Mouse (Mus musculus): ENCODE measurements around the gene Nubp1. TPM values are rescaled to one million over a fixed set of nuclear protein-coding genes. Genes with fewer than 3 reads are reported as not detected.

Gene Nubp1
- 80.9 and 81.3 TPM in 2 replicates for polyA plus RNA-seq (2016; fragmentation: Nextera tagmentation; extraction: Ambion mirVana)

DNA sequence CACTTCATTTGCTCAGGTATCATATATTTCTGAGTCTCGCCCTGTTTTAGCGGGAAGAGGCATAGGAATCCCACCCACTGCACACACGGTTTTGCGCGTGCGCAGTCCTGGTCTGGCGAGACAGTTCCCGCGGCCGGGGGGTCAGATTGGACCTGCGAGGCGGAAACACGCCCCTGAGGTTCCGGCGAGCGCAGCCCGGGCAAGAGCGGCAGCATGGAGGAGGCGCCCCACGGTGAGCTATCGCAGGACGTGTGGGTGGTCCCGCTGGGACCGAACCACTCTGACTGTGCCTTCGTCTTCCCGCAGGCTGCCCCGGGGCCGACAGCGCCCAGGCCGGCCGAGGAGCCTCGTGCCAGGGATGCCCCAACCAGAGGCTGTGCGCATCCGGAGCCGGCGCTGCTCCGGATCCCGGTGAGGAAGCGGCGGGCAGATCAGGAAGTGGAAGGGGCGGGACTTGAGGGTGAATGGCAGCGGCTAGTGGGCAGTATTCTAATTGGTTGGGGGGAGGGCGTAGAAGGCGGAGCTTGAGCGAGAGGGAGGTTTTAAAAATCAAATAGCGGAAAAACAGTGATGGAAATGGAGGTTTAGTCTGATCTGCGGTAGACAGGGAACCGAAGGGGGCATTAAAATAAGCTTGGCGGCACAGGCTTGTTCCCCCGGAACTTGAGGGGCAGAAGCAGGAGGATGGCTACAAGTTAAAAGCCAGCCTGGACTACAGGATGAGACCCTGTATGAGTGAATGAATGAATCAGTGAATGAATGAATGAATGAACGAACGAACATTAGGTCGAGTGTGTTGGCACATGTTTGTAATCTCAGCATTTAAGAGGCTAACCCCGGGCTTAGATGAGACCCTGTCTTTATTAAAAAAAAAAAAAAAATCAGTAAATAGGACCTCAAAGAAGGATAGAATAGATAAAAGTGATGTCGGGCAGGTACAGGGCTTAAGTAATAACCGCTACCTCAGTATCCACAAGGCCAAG, at the start of gene Nubp1:
TSS of gene Nubp1 (plus strand) at position 185 of the 983 bp plus-strand sequence.
- H3K9me3 ChIP-seq = 0 out of 2 replicates have a peak, but pooled peaks cover 4% of the 10 kb centered on the region
- 4% methylated on average over 56 of the region's 56 CpGs for WGBS
- H3K27ac ChIP-seq = peak within 1 kb of the TSS; percentile 97
- peak within 1 kb of the TSS; percentile 77 for H3K4me3 ChIP-seq
- DNase-seq (ENCODE audit: extremely low spot score, low spot score) = peak; percentile 95
- peaks cover 38% of the 10 kb centered on the region for H3K36me3 ChIP-seq (replicated peaks)
- H3K27me3 ChIP-seq (ENCODE audit: poor library complexity, severe bottlenecking) = 0 out of 2 replicates have a peak, but pooled peaks cover 8% of the 10 kb centered on the region
- peaks cover 19% of the 10 kb centered on the region for H3K4me1 ChIP-seq

DNA sequence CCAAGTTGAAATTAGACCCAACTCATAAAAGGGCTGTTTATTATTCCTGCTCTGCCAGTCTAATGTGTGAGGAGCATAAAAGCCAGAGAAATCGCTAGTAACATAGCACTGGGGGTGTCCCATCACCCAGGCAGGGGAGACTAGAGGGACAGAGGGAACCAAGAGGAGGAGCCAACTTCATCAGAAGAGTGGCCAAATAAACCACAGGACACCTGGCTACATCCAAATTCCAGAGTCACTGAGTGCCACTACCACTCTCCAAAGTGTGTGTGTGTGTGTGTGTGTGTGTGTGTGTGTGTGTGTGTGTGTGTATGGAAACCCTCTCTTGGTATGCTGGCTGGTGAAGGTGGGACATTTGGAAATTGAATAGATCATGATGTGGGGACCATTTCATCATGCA, 48.7 kb upstream of the Nubp1 start:
- no peak overlapping the region for H3K27ac ChIP-seq
- peaks cover 18% of the 10 kb centered on the region for H3K4me1 ChIP-seq
- no peak for DNase-seq (ENCODE audit: extremely low spot score, low spot score)
- no peaks in the 10 kb centered on the region for H3K9me3 ChIP-seq
- 61% methylated on average over 1 of the region's 1 CpGs for WGBS
- H3K27me3 ChIP-seq (ENCODE audit: poor library complexity, severe bottlenecking) = no peaks in the 10 kb centered on the region
- no peak overlapping the region for H3K4me3 ChIP-seq
- H3K36me3 ChIP-seq (replicated peaks) = no peaks in the 10 kb centered on the region

DNA sequence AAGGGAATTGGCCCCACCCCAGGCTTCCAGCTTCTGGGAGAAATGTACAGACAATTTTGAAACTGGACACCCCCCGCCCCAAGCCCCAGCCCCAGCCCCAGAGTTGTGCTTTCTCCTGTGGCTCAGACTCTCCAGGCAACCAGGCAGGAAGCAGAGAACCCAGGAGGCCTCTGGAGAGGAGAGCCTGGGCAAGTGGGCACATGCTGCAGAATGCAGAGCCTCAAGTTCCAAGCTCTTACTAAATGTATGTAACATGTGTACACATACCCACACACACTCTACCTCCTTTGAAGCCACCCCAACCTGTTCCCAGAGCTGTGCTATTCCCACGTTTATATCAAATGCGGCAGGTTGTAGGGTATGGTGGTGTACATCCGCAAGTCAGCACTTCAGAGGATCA, 46.0 kb upstream of the Nubp1 start:
- no peak overlapping the region for H3K4me3 ChIP-seq
- H3K36me3 ChIP-seq (replicated peaks) = no peaks in the 10 kb centered on the region
- 87% methylated on average over 4 of the region's 4 CpGs for WGBS
- DNase-seq (ENCODE audit: extremely low spot score, low spot score) = no peak
- 0 out of 2 replicates have a peak overlapping the region, but pooled peaks have one; percentile 53 for H3K27ac ChIP-seq
- no peaks in the 10 kb centered on the region for H3K9me3 ChIP-seq
- H3K27me3 ChIP-seq (ENCODE audit: poor library complexity, severe bottlenecking) = no peaks in the 10 kb centered on the region
- H3K4me1 ChIP-seq = peaks cover 31% of the 10 kb centered on the region

DNA sequence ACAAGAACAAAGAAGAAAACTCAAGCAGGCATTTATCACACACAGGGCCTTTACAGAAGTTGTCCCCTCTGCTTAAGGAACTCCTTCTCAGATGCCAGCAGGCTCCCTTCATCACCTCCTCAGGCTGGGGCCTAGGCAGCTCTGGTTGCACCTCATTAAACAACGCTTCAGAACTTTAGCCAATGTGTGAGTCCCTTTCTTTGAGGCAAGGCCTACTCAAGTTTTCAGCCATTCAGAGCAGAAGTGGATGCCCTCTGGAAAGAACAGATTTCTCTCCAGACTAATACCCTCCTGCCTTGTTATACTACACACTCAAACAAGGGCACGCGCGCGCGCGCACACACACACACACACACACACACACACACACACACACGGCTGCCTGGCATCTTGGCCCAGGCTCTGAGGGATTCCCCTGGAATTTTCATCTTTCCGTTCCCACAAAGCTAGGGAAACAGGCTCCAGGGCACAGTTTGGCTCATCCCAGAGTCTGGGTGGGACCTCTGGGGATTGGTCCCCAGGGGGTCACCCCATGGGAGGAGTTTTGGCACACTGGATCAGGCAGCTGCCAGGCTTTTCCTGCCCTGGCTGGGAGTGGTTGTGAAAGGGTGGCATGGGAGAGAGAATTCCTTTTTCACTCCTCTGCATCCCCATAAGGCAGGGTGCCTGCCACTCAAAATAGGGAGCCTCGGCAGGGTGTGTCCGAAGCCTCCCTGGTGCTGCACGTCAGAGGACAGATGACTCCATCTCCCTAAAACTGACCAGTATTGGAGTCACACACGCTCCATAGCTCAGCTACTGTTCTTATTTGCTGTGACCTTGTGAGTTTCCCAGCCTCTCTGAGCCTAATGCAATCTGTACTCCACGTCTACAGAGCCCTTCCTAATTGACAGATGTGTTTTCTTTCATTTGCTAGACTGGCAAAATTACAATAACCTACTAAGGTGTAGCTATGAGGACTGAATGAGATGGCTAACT, 45.2 kb upstream of the Nubp1 start:
- DNase-seq (ENCODE audit: extremely low spot score, low spot score) = no peak
- Histone ChIP-seq H3K27me3 (ENCODE audit: poor library complexity, severe bottlenecking) (no peaks in the 10 kb centered on the region), H3K4me1 (peaks cover 33% of the 10 kb centered on the region), H3K9me3 (no peaks in the 10 kb centered on the region), H3K4me3 (no peak overlapping the region), H3K36me3 (replicated peaks) (no peaks in the 10 kb centered on the region), H3K27ac (peak overlapping the region; percentile 53)
- 81% methylated on average over 14 of the region's 14 CpGs for WGBS

DNA sequence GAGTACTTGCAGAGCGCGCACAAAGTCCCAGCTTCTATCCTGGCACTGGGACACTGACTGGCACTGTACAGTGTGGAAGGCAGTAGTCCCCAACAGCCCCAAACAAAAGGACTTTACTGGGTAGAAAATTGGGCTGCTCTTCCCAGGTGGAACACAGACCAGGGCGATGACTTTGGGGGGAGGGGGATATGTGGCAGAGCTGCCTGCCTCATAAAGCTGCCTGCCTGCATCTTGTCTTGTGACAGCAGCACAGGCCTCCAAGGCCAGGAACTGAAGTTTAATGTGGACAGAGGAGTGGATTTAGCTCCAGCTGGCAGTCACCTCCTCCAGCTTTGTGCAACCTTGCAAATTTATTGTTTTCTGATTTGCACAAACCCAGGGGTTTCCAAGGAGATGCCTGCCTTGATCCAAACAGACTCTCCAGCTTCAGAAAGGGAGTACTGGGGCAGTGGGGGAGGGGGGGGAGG, 42.2 kb upstream of the Nubp1 start:
- Histone ChIP-seq H3K27me3 (ENCODE audit: poor library complexity, severe bottlenecking) (peaks cover 7% of the 10 kb centered on the region), H3K36me3 (replicated peaks) (no peaks in the 10 kb centered on the region), H3K4me1 (peaks cover 36% of the 10 kb centered on the region), H3K27ac (peak overlapping the region; percentile 48), H3K4me3 (no peak overlapping the region), H3K9me3 (no peaks in the 10 kb centered on the region)
- DNase-seq (ENCODE audit: extremely low spot score, low spot score) = no peak
- WGBS = 64% methylated on average over 3 of the region's 3 CpGs

DNA sequence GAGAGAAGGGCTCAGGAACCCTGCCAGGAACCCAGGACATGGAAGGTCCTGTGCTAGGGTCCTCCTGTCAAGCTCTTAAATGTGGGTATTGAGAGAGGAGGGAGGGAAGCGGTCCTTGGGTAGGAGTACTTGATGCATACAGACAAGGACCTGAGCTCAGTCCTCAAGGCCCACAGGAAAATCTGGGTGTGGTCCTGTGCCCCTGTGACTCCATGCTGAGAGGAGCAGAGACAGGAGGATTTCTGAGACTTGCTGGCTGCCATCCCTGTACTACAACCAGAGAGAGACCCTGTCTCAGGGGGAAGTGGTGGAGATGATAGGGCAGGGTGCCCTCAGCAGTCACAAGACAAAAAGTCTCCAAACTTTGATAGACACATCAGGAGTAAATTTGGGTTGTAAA, 41.8 kb upstream of the Nubp1 start:
- H3K4me1 ChIP-seq = peaks cover 41% of the 10 kb centered on the region
- 85% methylated on average over 1 of the region's 1 CpGs for WGBS
- H3K36me3 ChIP-seq (replicated peaks) = no peaks in the 10 kb centered on the region
- DNase-seq (ENCODE audit: extremely low spot score, low spot score) = no peak
- no peaks in the 10 kb centered on the region for H3K9me3 ChIP-seq
- peak overlapping the region; percentile 48 for H3K27ac ChIP-seq
- H3K4me3 ChIP-seq = no peak overlapping the region
- H3K27me3 ChIP-seq (ENCODE audit: poor library complexity, severe bottlenecking) = peaks cover 7% of the 10 kb centered on the region

DNA sequence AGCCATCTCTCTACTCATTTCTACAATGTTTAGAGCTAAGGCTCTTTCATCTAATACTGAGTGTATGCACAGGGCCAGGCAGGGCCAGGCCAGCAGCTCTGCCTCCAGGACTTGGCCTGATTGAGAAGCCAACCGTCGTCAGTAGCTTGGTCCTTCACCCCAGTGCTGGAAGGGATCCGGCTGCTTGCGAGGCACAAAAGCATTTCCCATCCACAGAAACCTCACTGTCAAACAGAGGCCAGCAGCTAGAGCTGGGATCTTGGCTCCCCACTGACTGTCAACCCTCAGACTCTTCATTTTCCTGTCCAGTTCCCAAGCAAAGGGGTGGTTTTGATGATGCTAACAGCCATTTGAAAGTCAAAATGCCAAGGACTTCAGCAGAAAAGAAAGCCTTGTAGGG, 39.4 kb upstream of the Nubp1 start:
- Histone ChIP-seq H3K36me3 (replicated peaks) (no peaks in the 10 kb centered on the region), H3K9me3 (no peaks in the 10 kb centered on the region), H3K27me3 (ENCODE audit: poor library complexity, severe bottlenecking) (peaks cover 7% of the 10 kb centered on the region), H3K4me1 (peaks cover 30% of the 10 kb centered on the region), H3K27ac (no peak overlapping the region), H3K4me3 (no peak overlapping the region)
- 81% methylated on average over 4 of the region's 4 CpGs for WGBS
- DNase-seq (ENCODE audit: extremely low spot score, low spot score) = no peak

DNA sequence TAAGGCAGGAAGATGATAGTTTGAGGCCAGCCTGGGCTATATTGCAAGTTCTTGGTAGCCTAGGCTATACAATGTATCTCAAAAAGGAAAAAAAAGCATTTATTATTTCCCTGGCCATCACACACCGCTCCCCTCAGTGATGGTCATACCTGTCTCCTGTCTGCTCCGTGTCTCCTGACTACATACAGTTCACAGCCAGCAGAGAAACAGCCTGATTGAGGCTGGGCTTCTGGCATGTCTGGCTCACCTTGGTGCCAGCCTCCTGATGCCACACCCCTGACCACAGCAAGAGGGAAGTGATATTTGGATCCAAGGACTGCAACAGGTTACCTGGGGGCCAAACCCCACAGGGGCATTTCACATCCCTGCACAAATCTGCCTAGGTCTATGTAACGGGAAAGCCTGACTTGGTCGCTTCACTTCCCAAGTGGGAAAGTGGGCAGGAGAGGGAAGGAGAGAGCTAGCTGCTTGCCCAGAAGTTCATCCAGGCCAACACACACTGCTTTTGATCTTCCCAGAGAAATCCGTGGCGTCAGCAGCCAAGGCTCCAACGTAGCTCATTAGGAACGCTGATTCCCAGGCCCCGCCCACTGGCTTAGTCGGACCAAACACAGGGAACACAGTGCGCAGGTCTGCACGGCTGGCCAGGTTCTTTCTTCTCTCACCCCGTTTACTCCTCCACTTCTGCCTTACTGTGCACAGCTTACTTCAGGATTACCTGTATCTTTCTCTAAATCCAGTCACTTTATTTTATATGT, 37.3 kb upstream of the Nubp1 start:
- 20% methylated on average over 13 of the region's 13 CpGs for WGBS
- peak overlapping the region; percentile 41 for H3K4me3 ChIP-seq
- H3K27me3 ChIP-seq (ENCODE audit: poor library complexity, severe bottlenecking) = peaks cover 7% of the 10 kb centered on the region
- peaks cover 24% of the 10 kb centered on the region for H3K4me1 ChIP-seq
- peak overlapping the region; percentile 72 for H3K27ac ChIP-seq
- no peaks in the 10 kb centered on the region for H3K9me3 ChIP-seq
- H3K36me3 ChIP-seq (replicated peaks) = no peaks in the 10 kb centered on the region
- DNase-seq (ENCODE audit: extremely low spot score, low spot score) = peak; percentile 66

DNA sequence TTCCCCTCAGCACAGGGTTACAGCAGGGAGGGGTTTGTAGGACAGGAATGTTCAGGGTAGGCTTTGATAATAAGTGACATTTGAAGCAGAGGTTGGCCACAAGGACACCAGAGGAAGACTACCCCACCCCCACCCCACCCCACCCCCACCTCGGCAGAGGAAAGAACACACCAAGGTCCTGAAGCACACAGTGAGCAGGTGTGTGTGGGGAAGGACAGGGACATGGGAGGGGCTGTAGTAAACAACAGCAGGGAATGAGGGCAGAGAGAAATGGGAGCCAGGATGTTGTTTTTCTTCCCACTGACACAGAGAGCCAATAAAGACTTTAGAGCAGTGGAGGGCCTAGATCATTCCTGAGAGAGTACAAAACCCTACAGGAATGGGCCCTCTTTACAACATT, 34.5 kb upstream of the Nubp1 start:
- no peak overlapping the region for H3K27ac ChIP-seq
- H3K36me3 ChIP-seq (replicated peaks) = no peaks in the 10 kb centered on the region
- no peak for DNase-seq (ENCODE audit: extremely low spot score, low spot score)
- no peaks in the 10 kb centered on the region for H3K9me3 ChIP-seq
- no peak overlapping the region for H3K4me3 ChIP-seq
- 93% methylated on average over 1 of the region's 1 CpGs for WGBS
- peaks cover 10% of the 10 kb centered on the region for H3K4me1 ChIP-seq
- H3K27me3 ChIP-seq (ENCODE audit: poor library complexity, severe bottlenecking) = peaks cover 7% of the 10 kb centered on the region

DNA sequence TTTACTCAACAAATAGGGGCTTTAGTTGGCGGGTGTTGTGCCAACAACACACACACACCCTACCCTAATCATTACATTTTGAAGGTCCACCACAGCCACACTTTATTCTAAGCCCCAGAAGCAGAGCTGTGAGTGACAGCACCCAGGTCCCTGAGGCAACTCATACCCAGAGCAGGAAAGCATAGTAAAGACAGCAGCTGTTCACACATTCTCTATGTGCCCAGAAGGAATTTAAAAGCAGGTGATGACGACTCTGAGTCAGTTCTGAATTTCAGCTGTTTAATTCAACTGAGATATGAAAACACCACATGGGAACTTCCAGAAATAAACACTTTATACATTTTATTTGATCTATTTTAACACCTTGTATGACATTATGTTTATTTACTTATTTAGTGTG, 32.2 kb upstream of the Nubp1 start:
- no peaks in the 10 kb centered on the region for H3K9me3 ChIP-seq
- DNase-seq (ENCODE audit: extremely low spot score, low spot score) = no peak
- H3K27ac ChIP-seq = no peak overlapping the region
- H3K36me3 ChIP-seq (replicated peaks) = no peaks in the 10 kb centered on the region
- H3K4me3 ChIP-seq = no peak overlapping the region
- 88% methylated on average over 2 of the region's 2 CpGs for WGBS
- H3K4me1 ChIP-seq = peaks cover 12% of the 10 kb centered on the region
- no peaks in the 10 kb centered on the region for H3K27me3 ChIP-seq (ENCODE audit: poor library complexity, severe bottlenecking)

DNA sequence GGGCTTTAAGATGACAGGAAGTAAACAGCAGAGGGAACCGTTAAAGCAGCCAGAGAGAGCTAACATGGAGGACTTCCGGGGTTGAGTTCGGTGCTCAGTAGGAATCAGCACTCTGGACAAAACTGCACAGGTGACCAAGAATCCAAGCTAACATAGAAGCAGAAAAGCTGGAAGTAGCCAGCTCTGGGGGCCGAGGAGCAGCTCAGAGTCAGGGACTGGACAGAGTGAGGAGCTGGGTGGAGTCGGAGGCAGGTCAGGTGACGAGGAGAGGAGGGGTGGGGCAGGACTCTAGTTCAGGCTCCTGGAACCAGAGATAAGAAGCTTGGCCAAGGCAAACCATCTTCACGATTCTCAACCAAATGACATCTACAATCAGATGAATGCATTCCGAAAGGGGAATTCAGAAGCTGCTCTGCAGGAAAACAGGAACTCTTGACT, 27.7 kb upstream of the Nubp1 start:
- no peak for DNase-seq (ENCODE audit: extremely low spot score, low spot score)
- WGBS = 34% methylated on average over 8 of the region's 8 CpGs
- Histone ChIP-seq H3K27ac (0 out of 2 replicates have a peak overlapping the region, but pooled peaks have one; percentile 30), H3K4me3 (no peak overlapping the region), H3K36me3 (replicated peaks) (no peaks in the 10 kb centered on the region), H3K27me3 (ENCODE audit: poor library complexity, severe bottlenecking) (peaks cover 6% of the 10 kb centered on the region; the same call in 1 of the 2 replicates), H3K9me3 (no peaks in the 10 kb centered on the region), H3K4me1 (peaks cover 6% of the 10 kb centered on the region; the same call in 1 of the 2 replicates)

DNA sequence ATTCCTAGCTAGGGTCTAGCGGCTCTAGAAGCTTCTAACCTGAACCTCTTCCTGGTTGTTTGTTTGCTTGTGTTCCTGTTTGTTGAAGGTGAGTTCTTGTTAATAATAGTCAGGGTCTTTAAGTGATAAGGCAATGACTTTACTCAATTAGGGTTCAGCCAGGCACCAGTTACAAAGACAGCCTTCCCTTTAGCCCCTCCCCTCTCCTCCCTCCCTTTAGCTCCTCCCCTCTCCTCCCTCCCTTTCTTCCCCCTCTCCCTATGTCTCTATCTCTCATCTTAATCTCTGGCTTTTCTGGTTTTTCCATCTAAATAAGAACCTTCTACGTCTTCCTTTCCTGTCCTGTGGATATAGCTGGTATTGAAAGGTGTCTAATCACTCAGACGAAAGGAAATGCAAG, 27.2 kb upstream of the Nubp1 start:
- Histone ChIP-seq H3K36me3 (replicated peaks) (no peaks in the 10 kb centered on the region), H3K27ac (no peak overlapping the region), H3K4me1 (peaks cover 6% of the 10 kb centered on the region; the same call in 1 of the 2 replicates), H3K9me3 (no peaks in the 10 kb centered on the region), H3K4me3 (no peak overlapping the region), H3K27me3 (ENCODE audit: poor library complexity, severe bottlenecking) (peaks cover 6% of the 10 kb centered on the region; the same call in 1 of the 2 replicates)
- 67% methylated on average over 3 of the region's 3 CpGs for WGBS
- no peak for DNase-seq (ENCODE audit: extremely low spot score, low spot score)

All from forebrain, embryonic 10.5 days (tissue).